Mouse (Mus musculus) heart, postnatal 4 days (tissue): ENCODE results near the gene Rbx1. TPM values are rescaled to one million over a fixed set of nuclear protein-coding genes. Genes with fewer than 3 reads are reported as not detected.

Source experiments
- DNase-seq: peaks from one replicate; pipeline ENCODE4 v3.0.0; 2021
- total RNA-seq, 2 experiments: library from RNA; stranded (reverse); gene quantifications; 2 replicates each; pipeline ENCODE4 v1.2.3; 2021

The Rbx1 gene
- total RNA-seq, 2 experiments from 2014 or later, result 166 to 176 TPM

GRCm38 (mm10) chr15:81485483-81485882 lies 19.4 kb downstream of the Rbx1 start:
- DNase-seq, result no peak

DNA sequence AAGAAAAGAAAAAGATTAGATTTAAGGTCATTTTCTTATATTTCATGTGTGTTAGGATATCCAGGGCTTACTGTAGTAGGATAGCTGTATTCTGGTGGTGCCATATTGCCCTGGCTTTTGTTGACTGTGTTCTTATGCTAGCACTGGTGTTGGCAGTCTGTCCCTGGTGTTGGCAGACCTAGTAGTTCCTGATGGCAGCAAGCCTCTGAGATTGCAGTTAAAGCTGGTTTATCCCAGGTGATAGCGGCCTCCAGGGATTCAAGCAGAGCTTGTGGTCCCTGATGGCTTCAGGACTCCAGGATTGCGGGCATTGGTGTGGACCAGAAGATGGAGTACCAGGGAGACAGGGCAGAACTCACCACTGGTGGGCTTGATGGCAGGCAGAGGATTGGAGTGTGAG lies 37.4 kb downstream of the Rbx1 start:
- DNase-seq, result no peak

GRCm38 (mm10) chr15:81503995-81504394 lies 37.9 kb downstream of the Rbx1 start:
- DNase-seq, result no peak

DNA sequence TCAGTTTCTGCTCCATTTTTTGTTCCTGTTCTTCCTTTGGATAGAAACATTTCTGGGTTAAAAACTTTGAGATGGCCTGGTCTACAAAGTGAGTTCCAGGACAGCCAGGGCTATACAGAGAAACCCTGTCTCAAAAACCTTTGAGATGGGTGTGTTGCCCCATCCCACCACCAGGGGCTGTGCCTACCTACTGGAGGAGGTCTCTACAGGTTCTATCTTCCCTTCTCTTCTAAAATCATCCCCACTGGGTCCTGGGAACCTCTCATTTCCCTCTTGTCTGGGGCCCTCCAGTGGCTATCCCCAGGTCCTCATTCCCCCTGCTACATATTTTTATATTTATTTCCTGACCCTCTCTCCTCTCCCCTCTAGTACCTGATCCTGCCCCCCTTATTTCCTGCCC lies 41.1 kb downstream of the Rbx1 start:
- DNase-seq, result peak; percentile 28

- no peak for DNase-seq
These were observed 44.5 kb downstream of the Rbx1 start for GRCm38 (mm10) chr15:81510621-81511020.

- DNase-seq, result peak; percentile 65
These were observed 45.6 kb downstream of the Rbx1 start for GRCm38 (mm10) chr15:81511601-81512261.

DNA sequence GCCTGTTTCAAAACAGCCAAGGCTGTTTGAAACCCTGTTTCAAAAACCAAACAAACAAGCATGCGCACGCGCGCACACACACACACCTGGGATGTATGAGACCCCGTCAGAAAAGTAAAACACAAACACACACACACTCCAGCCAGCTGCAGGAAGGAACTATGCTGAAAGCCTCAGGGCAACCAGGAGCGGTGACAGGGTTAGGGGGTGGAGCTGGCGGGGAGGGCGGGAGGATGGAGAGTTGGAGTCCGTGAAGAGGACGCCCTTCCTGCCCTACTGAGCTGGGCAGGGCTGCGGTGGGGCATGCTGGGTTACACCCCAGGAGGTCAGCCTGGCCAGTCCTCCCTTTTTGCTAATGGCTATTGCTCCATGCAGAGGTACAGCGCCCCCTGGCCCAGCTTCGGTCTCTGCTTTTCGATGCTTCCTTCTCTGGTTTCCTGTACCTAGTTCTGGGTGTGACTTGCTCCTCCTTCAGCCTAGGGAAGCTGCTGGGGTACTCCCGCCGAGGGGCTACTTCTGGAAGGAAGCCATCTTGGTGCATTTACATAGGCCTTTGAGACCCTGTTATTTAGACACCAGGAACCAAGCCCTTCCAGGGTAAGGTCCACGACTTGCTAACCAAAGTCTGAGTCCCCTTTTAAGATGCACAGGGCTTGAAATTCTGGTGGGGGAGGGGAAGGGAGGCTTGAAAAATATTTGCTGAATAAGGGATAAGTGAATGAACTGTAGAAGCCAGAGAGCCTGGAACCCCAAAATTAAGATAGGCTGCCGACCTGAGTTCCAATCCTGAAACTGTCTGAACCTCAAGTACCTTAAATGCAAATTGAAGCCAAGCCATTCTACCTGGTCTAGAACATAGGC lies 48.2 kb downstream of the Rbx1 start:
- DNase-seq, result peak; percentile 89

- DNase-seq, result no peak
These were observed 49.1 kb downstream of the Rbx1 start for GRCm38 (mm10) chr15:81515221-81515620.

GRCm38 (mm10) chr15:81518031-81518430 lies 51.9 kb downstream of the Rbx1 start:
- no peak for DNase-seq

- no peak for DNase-seq
These were observed 52.7 kb downstream of the Rbx1 start for GRCm38 (mm10) chr15:81518761-81519160.

DNA sequence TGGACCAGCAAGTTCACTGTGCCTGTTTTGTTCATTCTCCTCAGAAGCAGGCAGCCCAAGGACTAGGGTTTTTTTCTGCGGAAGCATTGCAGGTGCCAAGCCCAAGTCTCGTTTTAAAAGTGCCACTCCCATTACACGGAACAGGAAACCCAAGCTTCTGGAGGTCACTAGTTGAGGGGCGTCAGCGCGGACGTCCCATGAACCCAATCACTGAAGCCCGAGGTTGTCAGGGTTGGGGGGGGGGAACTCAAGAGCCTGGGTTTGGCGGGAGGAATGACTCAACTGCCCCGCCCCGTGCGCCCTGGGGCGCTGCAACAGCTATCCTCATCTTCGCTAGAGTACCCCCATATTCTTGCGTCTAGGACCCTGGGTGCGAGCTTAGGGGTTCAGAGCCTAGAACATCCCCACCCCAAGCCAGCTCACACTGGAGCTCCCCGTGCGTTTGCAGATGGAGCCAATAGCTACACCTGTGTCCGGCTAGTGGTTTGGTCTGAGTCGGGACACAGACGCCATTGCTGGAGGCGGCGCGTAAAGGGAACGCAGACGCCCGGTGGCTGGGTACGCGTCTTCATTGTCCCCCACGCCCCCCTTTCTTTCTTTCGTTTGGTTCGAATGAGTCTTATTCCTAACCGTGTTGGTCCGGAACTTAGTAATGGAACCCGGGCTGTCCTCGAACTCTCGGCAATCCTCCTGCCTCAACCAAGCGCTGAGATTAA lies 56.1 kb downstream of the Rbx1 start:
- DNase-seq, result peak; percentile 59

DNA sequence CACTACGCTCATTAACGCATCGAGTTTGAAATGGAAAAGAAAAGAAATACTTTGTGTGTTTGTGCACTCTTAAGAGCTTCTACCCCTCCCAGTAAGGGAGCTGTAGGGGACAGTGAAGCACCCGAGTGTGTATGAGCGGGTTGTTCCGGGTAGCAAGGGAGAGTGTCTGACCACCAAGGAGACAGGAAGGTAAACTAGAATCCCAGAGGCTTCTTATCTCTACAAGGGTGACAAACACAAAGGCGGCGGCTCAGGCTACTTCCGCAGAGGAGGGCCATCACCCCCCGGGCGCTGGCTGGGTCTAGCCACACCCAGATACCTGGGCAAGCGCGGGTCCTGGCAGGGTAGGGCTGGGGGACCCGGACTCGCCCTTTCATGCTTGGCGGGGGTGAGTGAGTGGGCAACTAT lies 56.7 kb downstream of the Rbx1 start:
- DNase-seq, result no peak

GRCm38 (mm10) chr15:81523169-81523871 lies 57.2 kb downstream of the Rbx1 start:
- DNase-seq, result peak; percentile 97

- no peak for DNase-seq
These were observed 57.8 kb downstream of the Rbx1 start for GRCm38 (mm10) chr15:81523901-81524300.

Other genes starting within 250 kb of the Rbx1 start
- gene Mchr1, start 230.8 kb upstream of the Rbx1 start, total RNA-seq, result not detected
- 10 to 100 TPM; 31.9 to 32.8 TPM for gene Slc25a17, start 105.5 kb upstream of the Rbx1 start, total RNA-seq
- 100 to 1,000 TPM; 101 to 109 TPM for gene St13, start 66.2 kb upstream of the Rbx1 start, total RNA-seq
- gene Xpnpep3, start 66.2 kb upstream of the Rbx1 start, total RNA-seq, result 10 to 100 TPM; 12.3 to 14.9 TPM
- gene Dnajb7, start 58.0 kb upstream of the Rbx1 start, total RNA-seq, result not detected
- 10 to 100 TPM; 41.8 to 47.7 TPM for gene Ep300, start 119.1 kb downstream of the Rbx1 start, total RNA-seq
- 10 to 100 TPM; 19.3 to 20.2 TPM for gene L3mbtl2, start 197.6 kb downstream of the Rbx1 start, total RNA-seq
- 1 to 10 TPM in 1 of 2 experiments, under 1 TPM in 1; 0.76 to 1.5 TPM for gene Chadl, start 231.0 kb downstream of the Rbx1 start, total RNA-seq